Comparison of ENCODE assay signal across 8 mouse cellular contexts in genomic region chr2:128699201-128699885, GRCm38 (mm10). TPM values are rescaled to one million over a fixed set of nuclear protein-coding genes. Genes with fewer than 3 reads are reported as not detected.
DNase-seq lines count a peak whose midpoint lies in the region; ATAC-seq and TF ChIP-seq lines count a peak whose summit lies in the region.

No protein-coding gene starts in this region.

- H3K9me3 ChIP-seq in ES-Bruce4 (replicated peaks; ENCODE audit: control insufficient read depth, insufficient read depth, low read length, poor library complexity, severe bottlenecking), result no peaks in the 10 kb centered on the region
- H3K9me3 ChIP-seq in forebrain, embryonic 13.5 days (replicated peaks), result no peaks in the 10 kb centered on the region
- no peaks in the 10 kb centered on the region for H3K9me3 ChIP-seq in liver, embryonic 13.5 days (replicated peaks)
- no peaks in the 10 kb centered on the region for H3K9me3 ChIP-seq in neural tube, embryonic 13.5 days

- H3K27me3 ChIP-seq in ES-Bruce4 (ENCODE audit: control insufficient read depth, insufficient read depth, low read length, poor library complexity, severe bottlenecking), result no peaks in the 10 kb centered on the region
- H3K27me3 ChIP-seq in forebrain, embryonic 13.5 days, result peaks cover 22% of the 10 kb centered on the region; the same call in 1 of the 2 replicates
- peaks cover 51% of the 10 kb centered on the region for H3K27me3 ChIP-seq in liver, embryonic 13.5 days
- H3K27me3 ChIP-seq in neural tube, embryonic 13.5 days, result peaks cover 37% of the 10 kb centered on the region

- peak overlapping the region; percentile 65 for H3K9ac ChIP-seq in ES-Bruce4 (ENCODE audit: low read depth, poor library complexity, severe bottlenecking)
- peak overlapping the region; percentile 62 for H3K9ac ChIP-seq in forebrain, embryonic 13.5 days
- H3K9ac ChIP-seq in liver, embryonic 13.5 days, result peak overlapping the region; percentile 68
- peak overlapping the region; percentile 71 for H3K9ac ChIP-seq in neural tube, embryonic 13.5 days

- no peak for TF ChIP-seq CTCF in ES-Bruce4 (IDR thresholded peaks at IDR 0.05; ENCODE audit: low read depth, low read length)

- WGBS in forebrain, embryonic 13.5 days, result under 1% methylated on average over 24 of the region's 24 CpGs
- WGBS in liver, embryonic 13.5 days (ENCODE audit: insufficient replicate concordance), result 3% methylated on average over 24 of the region's 24 CpGs
- under 1% methylated on average over 24 of the region's 24 CpGs for WGBS in neural tube, embryonic 13.5 days

- no peaks in the 10 kb centered on the region for H3K36me3 ChIP-seq in ES-Bruce4 (ENCODE audit: control insufficient read depth, insufficient read depth, low read length, poor library complexity, severe bottlenecking)
- H3K36me3 ChIP-seq in forebrain, embryonic 13.5 days (ENCODE audit: poor library complexity, severe bottlenecking), result no peaks in the 10 kb centered on the region
- no peaks in the 10 kb centered on the region for H3K36me3 ChIP-seq in liver, embryonic 13.5 days
- H3K36me3 ChIP-seq in neural tube, embryonic 13.5 days, result no peaks in the 10 kb centered on the region

- no peak overlapping the region for H3K27ac ChIP-seq in ES-Bruce4 (ENCODE audit: insufficient read depth, low read length)
- H3K27ac ChIP-seq in forebrain, embryonic 13.5 days, result no peak overlapping the region
- peak overlapping the region; percentile 53 for H3K27ac ChIP-seq in liver, embryonic 13.5 days
- peak overlapping the region; percentile 49; the same call in 1 of the 2 replicates for H3K27ac ChIP-seq in neural tube, embryonic 13.5 days (replicated peaks)

- DNase-seq in NIH3T3 (ENCODE audit: low read depth), result peak; percentile 60
- peak; percentile 30 for DNase-seq in induced T-regulatory cell, adult 2 months (ENCODE audit: low read depth)
- DNase-seq in liver, embryonic 13.5 days, result no peak
- DNase-seq in right cerebral cortex, adult 2 months (ENCODE audit: low spot score in 2 of 2), result no peak
- no peak for DNase-seq in right cerebral cortex, postnatal 25 days

- peak overlapping the region; percentile 83 for H3K4me3 ChIP-seq in ES-Bruce4 (ENCODE audit: low read depth, low read length)
- H3K4me3 ChIP-seq in forebrain, embryonic 13.5 days, result peak overlapping the region; percentile 51
- H3K4me3 ChIP-seq in liver, embryonic 13.5 days (replicated peaks), result peak overlapping the region; percentile 60
- peak overlapping the region; percentile 50 for H3K4me3 ChIP-seq in neural tube, embryonic 13.5 days

- no peak for ATAC-seq in forebrain, embryonic 13.5 days
- ATAC-seq in liver, embryonic 13.5 days (ENCODE audit: low read depth), result no peak
- ATAC-seq in neural tube, embryonic 13.5 days (ENCODE audit: low read depth), result no peak; the same call in 1 of the 2 replicates

- no peak for TF ChIP-seq POLR2A in ES-Bruce4 (IDR thresholded peaks at IDR 0.05; ENCODE audit: insufficient read depth, low read length)

- no peaks in the 10 kb centered on the region for H3K4me1 ChIP-seq in ES-Bruce4 (ENCODE audit: control insufficient read depth, insufficient read depth, low read length)
- H3K4me1 ChIP-seq in forebrain, embryonic 13.5 days, result peaks cover 19% of the 10 kb centered on the region
- H3K4me1 ChIP-seq in liver, embryonic 13.5 days (replicated peaks), result peaks cover 8% of the 10 kb centered on the region
- peaks cover 21% of the 10 kb centered on the region for H3K4me1 ChIP-seq in neural tube, embryonic 13.5 days (replicated peaks)

- no peak for TF ChIP-seq EP300 in ES-Bruce4 (IDR thresholded peaks at IDR 0.05; ENCODE audit: insufficient read depth, low read depth, low read length)

- H3K4me2 ChIP-seq in forebrain, embryonic 13.5 days, result peak overlapping the region; percentile 96
- peak overlapping the region; percentile 61 for H3K4me2 ChIP-seq in liver, embryonic 13.5 days
- peak overlapping the region; percentile 89 for H3K4me2 ChIP-seq in neural tube, embryonic 13.5 days

RNA-seq across cellular contexts. Expression of gene Mertk, which starts 0.6 kb away (rescaled TPM):
- 1.9 and 2.2 TPM in 2 replicates for polyA plus RNA-seq in ES-Bruce4 (2011; ENCODE audit: insufficient read depth, insufficient read length, low read depth, missing spikeins)
- polyA plus RNA-seq in forebrain, embryonic 13.5 days (2015; fragmentation: Nextera tagmentation; extraction: Ambion mirVana), result 0.56 and 0.88 TPM in 2 replicates
- polyA plus RNA-seq in liver, embryonic 13.5 days (2015; fragmentation: Nextera tagmentation; extraction: Ambion mirVana), result 3.4 and 4.1 TPM in 2 replicates
- 2.2 and 2.4 TPM in 2 replicates for polyA plus RNA-seq in neural tube, embryonic 13.5 days (2015; fragmentation: Nextera tagmentation; extraction: Ambion mirVana)

RNA-seq across cellular contexts. Expression of gene Anapc1, which starts 12.2 kb away (rescaled TPM):
- 139 and 144 TPM in 2 replicates for polyA plus RNA-seq in ES-Bruce4 (2011; ENCODE audit: insufficient read depth, insufficient read length, low read depth, missing spikeins)
- polyA plus RNA-seq in forebrain, embryonic 13.5 days (2015; fragmentation: Nextera tagmentation; extraction: Ambion mirVana), result 57.5 and 65.6 TPM in 2 replicates
- polyA plus RNA-seq in liver, embryonic 13.5 days (2015; fragmentation: Nextera tagmentation; extraction: Ambion mirVana), result 26.4 and 35.6 TPM in 2 replicates
- 41.8 and 47.7 TPM in 2 replicates for polyA plus RNA-seq in neural tube, embryonic 13.5 days (2015; fragmentation: Nextera tagmentation; extraction: Ambion mirVana)

Comparison
In these comparisons a context has a peak if more than half of its experiments do, and no peak if none do; other contexts are left out.
1. H3K27ac ChIP-seq: peak in liver, embryonic 13.5 days (single experiment) and neural tube, embryonic 13.5 days (single experiment); none in ES-Bruce4 (single experiment) and forebrain, embryonic 13.5 days (single experiment).
2. DNase-seq: peak in NIH3T3 (single experiment) and induced T-regulatory cell, adult 2 months (single experiment); none in liver, embryonic 13.5 days (single experiment), right cerebral cortex, adult 2 months (0 of 2) and right cerebral cortex, postnatal 25 days (single experiment).
3. Peak in every context shown above with its lines, with median percentiles within 50 percentile points of each other: H3K4me3 ChIP-seq, H3K9ac ChIP-seq and H3K4me2 ChIP-seq.